Mouse (Mus musculus) ovary, adult 10 weeks (tissue): Measurements from ENCODE around the gene Dcaf12. TPM values are rescaled to one million over a fixed set of nuclear protein-coding genes. Genes with fewer than 3 reads are reported as not detected.

ENCODE experiments used
- polyA plus RNA-seq: library from polyadenylated mRNA; stranded (reverse); fragments of 350-450 nt; fragmentation: Illumina TruSeq; extraction: RNeasy Lipid Tissue Mini Kit (QIAGEN cat#74804); gene quantifications from one replicate; pipeline ENCODE4 v1.2.3, GENCODE M21; 2014

The Dcaf12 gene
- polyA plus RNA-seq = 47.9 TPM

GRCm38 (mm10) chr4:41314141-41315129 lies at the start of gene Dcaf12:
Gene Dcaf12 (minus strand): TSS chr4:41314889.

GRCm38 (mm10) chr4:41348584-41349198 lies 34.0 kb upstream of the Dcaf12 start, which contains the start of gene Ubap1:
Gene Ubap1 (plus strand): TSS chr4:41348996.

GRCm38 (mm10) chr4:41274980-41275850 lies 39.5 kb downstream of the Dcaf12 start, which contains the start of gene Ubap2:
Gene Ubap2 (minus strand): TSS chr4:41275144.

Other genes with a start within 250 kb of the Dcaf12 start
- 0.26 TPM for gene Aqp3, start 216.7 kb downstream of the Dcaf12 start, polyA plus RNA-seq
- 3.9 TPM for gene Nol6, start 190.4 kb downstream of the Dcaf12 start, polyA plus RNA-seq
- 270 TPM for gene Ube2r2, start 179.1 kb downstream of the Dcaf12 start, polyA plus RNA-seq
- gene Ubap2, start 39.7 kb downstream of the Dcaf12 start, polyA plus RNA-seq = 109 TPM
- 50.9 TPM for gene Ubap1, start 34.1 kb upstream of the Dcaf12 start, polyA plus RNA-seq
- 4.3 TPM for gene Kif24, start 150.0 kb upstream of the Dcaf12 start, polyA plus RNA-seq
- gene Nudt2, start 150.3 kb upstream of the Dcaf12 start, polyA plus RNA-seq = 25.5 TPM
- gene AI464131, start 188.2 kb upstream of the Dcaf12 start, polyA plus RNA-seq = 2.4 TPM
- 5.9 TPM for gene 1110017D15Rik, start 202.4 kb upstream of the Dcaf12 start, polyA plus RNA-seq